Mouse (Mus musculus) spleen, adult 2 months (tissue): ENCODE data around the gene C1s1.

Experiments used
- CTCF ChIP-seq: fragments of 200-500 bp; IDR thresholded peaks from 2 replicates; pipeline ENCODE4 v1.5.1; 2011; ENCODE audit warnings: mild to moderate bottlenecking, inconsistent platforms; ENCODE audit not compliant: insufficient read depth, insufficient read length, insufficient replicate concordance; ENCODE audit errors: extremely low read depth
- POLR2A ChIP-seq: fragments of 200-500 bp; IDR thresholded peaks from 2 replicates; pipeline ENCODE4 v1.6.1; 2011; ENCODE audit warnings: low read depth, low read length, inconsistent platforms

- TF ChIP-seq CTCF (no peak), POLR2A (no peak)
These were observed 37.1 kb downstream of the C1s1 start for GRCm38 (mm10) chr6:124505028-124505427.
